Mouse (Mus musculus) retina, postnatal 1 day (tissue): ENCODE data around the gene Plxna2.

Experiments
- DNase-seq: peaks from one replicate; pipeline ENCODE4 v3.0.0-alpha.2; 2012

Plxna2 gene

GRCm38 (mm10) chr1:194623641-194624040, 5.6 kb downstream of the Plxna2 start:
- no peak for DNase-seq

- DNase-seq: peak; percentile 61
Observed at GRCm38 (mm10) chr1:194624411-194624810, 6.4 kb downstream of the Plxna2 start.

- no peak for DNase-seq
Observed at GRCm38 (mm10) chr1:194624973-194625372, 7.0 kb downstream of the Plxna2 start.

- DNase-seq: no peak
Observed at GRCm38 (mm10) chr1:194626109-194626508, 8.1 kb downstream of the Plxna2 start.

GRCm38 (mm10) chr1:194627286-194627685, 9.3 kb downstream of the Plxna2 start:
- no peak for DNase-seq

- no peak for DNase-seq
Observed at GRCm38 (mm10) chr1:194629135-194629689, 11.2 kb downstream of the Plxna2 start.

- peak; percentile 27 for DNase-seq
Observed at GRCm38 (mm10) chr1:194630498-194631056, 12.6 kb downstream of the Plxna2 start.

GRCm38 (mm10) chr1:194631574-194631973, 13.6 kb downstream of the Plxna2 start:
- no peak for DNase-seq

GRCm38 (mm10) chr1:194632029-194632428, 14.0 kb downstream of the Plxna2 start:
- no peak for DNase-seq

- DNase-seq: no peak
Observed at GRCm38 (mm10) chr1:194635411-194635810, 17.4 kb downstream of the Plxna2 start.

- no peak for DNase-seq
Observed at GRCm38 (mm10) chr1:194635942-194636341, 17.9 kb downstream of the Plxna2 start.

- no peak for DNase-seq
Observed at GRCm38 (mm10) chr1:194637391-194638304, 19.6 kb downstream of the Plxna2 start.

GRCm38 (mm10) chr1:194641601-194642301, 23.7 kb downstream of the Plxna2 start:
- no peak for DNase-seq

- no peak for DNase-seq
Observed at GRCm38 (mm10) chr1:194642302-194642787, 24.3 kb downstream of the Plxna2 start.

GRCm38 (mm10) chr1:194643930-194644329, 25.9 kb downstream of the Plxna2 start:
- DNase-seq: no peak

- DNase-seq: no peak
Observed at GRCm38 (mm10) chr1:194645898-194646297, 27.9 kb downstream of the Plxna2 start.

GRCm38 (mm10) chr1:194650076-194650475, 32.1 kb downstream of the Plxna2 start:
- DNase-seq: no peak

- no peak for DNase-seq
Observed at GRCm38 (mm10) chr1:194650566-194650965, 32.5 kb downstream of the Plxna2 start.

- DNase-seq: no peak
Observed at GRCm38 (mm10) chr1:194651987-194652386, 34.0 kb downstream of the Plxna2 start.

- no peak for DNase-seq
Observed at GRCm38 (mm10) chr1:194658459-194659160, 40.6 kb downstream of the Plxna2 start.

GRCm38 (mm10) chr1:194660426-194661119, 42.6 kb downstream of the Plxna2 start:
- no peak for DNase-seq

- no peak for DNase-seq
Observed at GRCm38 (mm10) chr1:194663021-194663420, 45.0 kb downstream of the Plxna2 start.
